Mouse (Mus musculus) left cerebral cortex, adult 18-20 months (tissue): ENCODE results near the gene Hltf. TPM values are rescaled to one million over a fixed set of nuclear protein-coding genes. Genes with fewer than 3 reads are reported as not detected.
A peak's percentile ranks its signal among the peaks of the same experiment; 100 is the strongest.
"Not testable (repeated sequence)": the region's sequence is repeated elsewhere in the genome, so short reads cannot be mapped to it uniquely, and the experiment has no call there.

Experiments
- DNase-seq, 2 experiments: peaks; one replicate each; pipeline ENCODE4 v3.0.0; 2021 to 2022; ENCODE audit warnings: low spot score in 2 of 2, mixed read lengths in 1 of 2
- long read RNA-seq, 2 experiments: library from polyadenylated mRNA; stranded (forward); transcript quantifications; one replicate each; pipeline ENCODE4 v2.0.0; 2021
- total RNA-seq, 2 experiments: library from RNA; stranded (reverse); gene quantifications; 2 replicates each; pipeline ENCODE4 v1.2.3; 2021

The Hltf gene
- 10 to 100 TPM; 21.6 to 26.0 TPM for total RNA-seq
- long read RNA-seq, experiment 1, full-length matches to known transcripts = 6 of 11 reads
- long read RNA-seq, experiment 1, partial matches to known transcripts = 0 of 11 reads
- long read RNA-seq, experiment 1, other reads (novel, unspliced or antisense) = 5 of 11 reads
- long read RNA-seq, experiment 2, full-length matches to known transcripts = 4 of 8 reads
- long read RNA-seq, experiment 2, partial matches to known transcripts = 1 of 8 reads
- long read RNA-seq, experiment 2, other reads (novel, unspliced or antisense) = 3 of 8 reads

GRCm38 (mm10) chr3:20057306-20058196 is at the start of gene Hltf:
Hltf (plus strand) TSS chr3:20057811.
- DNase-seq = peak; percentile 92 to 95

- no peak for DNase-seq
Measured at GRCm38 (mm10) chr3:20010464-20010863, 47.1 kb upstream of the Hltf start.

- DNase-seq = not testable (repeated sequence)
Measured at GRCm38 (mm10) chr3:20010905-20011304, 46.7 kb upstream of the Hltf start.

GRCm38 (mm10) chr3:20014454-20014853 is 43.2 kb upstream of the Hltf start:
- no peak for DNase-seq

GRCm38 (mm10) chr3:20018076-20018475 is 39.5 kb upstream of the Hltf start:
- no peak for DNase-seq

GRCm38 (mm10) chr3:20023832-20024231 is 33.8 kb upstream of the Hltf start:
- no peak for DNase-seq

GRCm38 (mm10) chr3:20026481-20026880 is 31.1 kb upstream of the Hltf start:
- DNase-seq = no peak

- DNase-seq = no peak
Measured at GRCm38 (mm10) chr3:20026996-20027689, 30.5 kb upstream of the Hltf start.

- no peak for DNase-seq
Measured at GRCm38 (mm10) chr3:20027788-20028187, 29.8 kb upstream of the Hltf start.

GRCm38 (mm10) chr3:20028640-20029039 is 29.0 kb upstream of the Hltf start:
- DNase-seq = no peak

GRCm38 (mm10) chr3:20030807-20031206 is 26.8 kb upstream of the Hltf start:
- DNase-seq = no peak

- DNase-seq = no peak
Measured at GRCm38 (mm10) chr3:20033761-20034718, 23.6 kb upstream of the Hltf start.

- peak; percentile 84 to 89 for DNase-seq
Measured at GRCm38 (mm10) chr3:20034719-20035404, 22.7 kb upstream of the Hltf start, which contains the start of gene Hps3. Hps3 (minus strand) TSS chr3:20035315.

GRCm38 (mm10) chr3:20036069-20036468 is 21.5 kb upstream of the Hltf start:
- no peak for DNase-seq

GRCm38 (mm10) chr3:20041461-20041860 is 16.1 kb upstream of the Hltf start:
- not testable (repeated sequence) for DNase-seq

- not testable (repeated sequence) for DNase-seq
Measured at GRCm38 (mm10) chr3:20044736-20045135, 12.9 kb upstream of the Hltf start.

- DNase-seq = no peak
Measured at GRCm38 (mm10) chr3:20058197-20058541, 558 bp downstream of the Hltf start.

GRCm38 (mm10) chr3:20076145-20077053 is 18.8 kb downstream of the Hltf start:
- no peak for DNase-seq

GRCm38 (mm10) chr3:20082161-20082560 is 24.6 kb downstream of the Hltf start:
- DNase-seq = no peak
